Mouse (Mus musculus): Measurements from ENCODE around the gene Exoc3l4. TPM values are rescaled to one million over a fixed set of nuclear protein-coding genes. Genes with fewer than 3 reads are reported as not detected.

Exoc3l4 gene
- polyA plus RNA-seq, 1 experiment: 36.2 TPM

DNA sequence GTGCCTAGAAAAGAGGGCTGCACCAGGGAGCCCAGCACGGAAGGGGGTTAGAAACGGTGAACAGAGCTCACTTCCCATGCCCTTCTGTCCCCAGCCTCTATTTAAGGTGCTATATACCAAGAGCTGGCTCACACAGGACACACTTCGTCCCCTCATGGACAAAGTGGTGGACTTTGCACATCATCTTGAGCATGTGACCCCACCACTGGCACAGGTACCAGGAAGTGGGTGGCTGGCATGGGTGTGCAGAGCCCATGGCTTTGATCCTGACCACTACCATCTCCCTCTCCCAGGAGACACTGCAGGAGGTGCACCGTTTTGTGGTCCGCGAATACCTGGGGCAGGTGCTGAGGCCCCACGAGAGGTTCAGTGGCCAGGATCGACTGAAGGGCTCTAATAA lies 11.5 kb downstream of the Exoc3l4 start:
- no peak for DNase-seq (ENCODE audit: low read depth in 1 of 2, low spot score in 2 of 2)
- 68% methylated on average over 8 of the region's 8 CpGs for WGBS
- TF ChIP-seq POLR2A (IDR thresholded peaks at IDR 0.05; ENCODE audit: low read depth, low read length) (no peak), CTCF (IDR thresholded peaks at IDR 0.05; ENCODE audit: extremely low read depth, insufficient read depth, insufficient read length, insufficient replicate concordance) (no peak)
- Histone ChIP-seq H3K4me1 (ENCODE audit: control insufficient read depth, insufficient read depth, insufficient read length) (peaks cover 13% of the 10 kb centered on the region), H3K27ac (ENCODE audit: insufficient read depth, low read length) (no peak overlapping the region), H3K4me3 (ENCODE audit: extremely low read depth, insufficient read depth, insufficient read length) (no peak overlapping the region), H3K27me3 (ENCODE audit: control insufficient read depth, insufficient read depth, low read length) (peaks cover 4% of the 10 kb centered on the region; the same call in 1 of the 2 replicates), H3K36me3 (ENCODE audit: control insufficient read depth, insufficient read depth, low read length) (no peaks in the 10 kb centered on the region)

DNA sequence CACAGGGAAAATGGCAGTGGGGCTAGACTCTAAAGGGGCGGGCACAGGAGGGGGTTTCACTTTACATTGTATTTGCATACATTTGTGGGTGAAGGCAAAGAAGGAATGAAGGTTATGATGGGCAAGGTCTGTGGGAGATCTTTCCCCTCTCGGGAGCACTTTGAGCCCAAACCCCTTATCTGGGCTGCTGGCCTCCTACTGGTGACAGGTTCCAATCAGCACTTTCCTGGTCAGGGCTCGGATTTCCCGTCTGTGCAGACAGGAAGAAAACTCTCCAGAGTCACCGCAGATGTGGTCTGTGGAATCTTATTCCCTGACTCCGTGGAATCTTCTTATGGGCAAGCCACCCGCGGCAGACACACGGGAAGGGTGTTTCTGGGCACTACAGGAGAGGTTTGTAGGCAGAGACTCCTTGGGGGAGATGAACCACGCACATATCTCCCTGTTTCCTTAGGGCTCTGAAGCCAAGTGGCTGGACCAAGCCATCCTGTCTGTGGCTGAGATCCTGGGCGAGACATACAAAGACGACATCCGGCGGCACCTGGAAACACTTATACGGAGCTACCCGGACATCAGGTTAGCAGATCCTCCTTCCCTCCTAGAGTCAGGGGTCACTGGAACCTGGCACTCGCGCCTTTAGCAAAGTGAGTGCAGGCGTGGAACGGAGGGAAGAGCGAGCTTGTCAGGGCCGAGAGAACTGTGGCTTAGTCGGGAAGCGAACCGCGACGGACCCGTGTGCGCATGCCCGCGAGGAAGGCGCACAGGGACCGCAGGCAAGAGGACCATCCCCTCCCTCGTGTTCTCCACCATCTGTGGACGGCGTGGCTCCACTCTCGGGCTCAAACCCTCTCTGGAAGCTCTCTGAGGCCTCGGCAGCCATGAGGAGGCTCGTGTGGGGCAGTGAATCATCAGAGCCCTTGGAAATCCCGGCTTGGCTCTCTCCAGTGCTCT lies 12.4 kb downstream of the Exoc3l4 start:
- peak overlapping the region; percentile 37 for H3K4me3 ChIP-seq (ENCODE audit: extremely low read depth, insufficient read depth, insufficient read length)
- peak overlapping the region; percentile 67 for H3K27ac ChIP-seq (ENCODE audit: insufficient read depth, low read length)
- WGBS: 4% methylated on average over 40 of the region's 40 CpGs
- H3K27me3 ChIP-seq (ENCODE audit: control insufficient read depth, insufficient read depth, low read length): peaks cover 4% of the 10 kb centered on the region; the same call in 1 of the 2 replicates
- H3K4me1 ChIP-seq (ENCODE audit: control insufficient read depth, insufficient read depth, insufficient read length): peaks cover 13% of the 10 kb centered on the region
- no peak for TF ChIP-seq CTCF (IDR thresholded peaks at IDR 0.05; ENCODE audit: extremely low read depth, insufficient read depth, insufficient read length, insufficient replicate concordance)
- no peak for TF ChIP-seq POLR2A (IDR thresholded peaks at IDR 0.05; ENCODE audit: low read depth, low read length)
- DNase-seq (ENCODE audit: low read depth in 1 of 2, low spot score in 2 of 2): no peak
- H3K36me3 ChIP-seq (ENCODE audit: control insufficient read depth, insufficient read depth, low read length): no peaks in the 10 kb centered on the region

DNA sequence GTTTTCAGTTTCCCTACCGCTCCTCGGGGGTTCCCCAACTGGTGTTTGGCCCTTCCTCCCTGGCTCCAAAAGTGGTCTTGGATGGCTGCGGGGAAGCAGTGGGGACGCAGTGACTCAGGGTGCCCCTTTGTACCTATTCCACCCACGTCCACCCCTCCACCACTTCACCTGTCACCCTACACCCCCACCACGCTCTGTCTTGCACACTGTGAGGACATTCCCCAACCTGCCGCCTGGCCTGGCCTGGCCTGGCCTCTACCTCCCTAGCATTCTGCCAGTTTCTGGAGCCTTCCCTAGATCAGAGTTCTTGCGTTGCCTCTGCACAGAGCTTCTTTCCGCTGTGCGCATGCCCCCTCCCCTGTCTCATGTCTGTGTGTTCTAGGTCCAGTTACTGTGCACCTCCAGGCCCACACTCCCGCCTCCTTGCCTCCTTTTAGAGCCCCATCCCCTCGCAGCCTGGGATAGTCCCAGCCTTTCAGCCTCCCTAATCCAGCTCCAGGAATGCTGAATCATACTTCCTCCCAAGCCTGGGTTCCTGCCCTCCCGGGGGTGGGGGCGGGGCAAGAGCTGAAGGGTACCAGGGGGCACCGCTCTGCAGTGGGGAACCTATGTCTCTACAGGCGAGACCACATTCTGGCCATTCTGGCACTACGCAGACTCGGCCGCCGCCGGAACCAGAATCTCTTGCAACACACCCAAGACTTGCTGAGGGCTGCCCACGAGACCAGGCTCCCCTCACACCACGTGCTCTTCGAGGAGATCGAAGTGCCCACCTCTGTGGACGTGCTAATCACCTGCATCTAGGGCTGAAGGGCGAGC lies 13.4 kb downstream of the Exoc3l4 start:
- TF ChIP-seq CTCF (IDR thresholded peaks at IDR 0.05; ENCODE audit: extremely low read depth, insufficient read depth, insufficient read length, insufficient replicate concordance) (no peak), POLR2A (IDR thresholded peaks at IDR 0.05; ENCODE audit: low read depth, low read length) (no peak)
- 26% methylated on average over 27 of the region's 27 CpGs for WGBS
- Histone ChIP-seq H3K27me3 (ENCODE audit: control insufficient read depth, insufficient read depth, low read length) (peaks cover 4% of the 10 kb centered on the region; the same call in 1 of the 2 replicates), H3K4me1 (ENCODE audit: control insufficient read depth, insufficient read depth, insufficient read length) (peaks cover 13% of the 10 kb centered on the region), H3K4me3 (ENCODE audit: extremely low read depth, insufficient read depth, insufficient read length) (no peak overlapping the region; the same call in 1 of the 2 replicates), H3K36me3 (ENCODE audit: control insufficient read depth, insufficient read depth, low read length) (no peaks in the 10 kb centered on the region), H3K27ac (ENCODE audit: insufficient read depth, low read length) (peak overlapping the region; percentile 67)
- DNase-seq (ENCODE audit: low read depth in 1 of 2, low spot score in 2 of 2): no peak

DNA sequence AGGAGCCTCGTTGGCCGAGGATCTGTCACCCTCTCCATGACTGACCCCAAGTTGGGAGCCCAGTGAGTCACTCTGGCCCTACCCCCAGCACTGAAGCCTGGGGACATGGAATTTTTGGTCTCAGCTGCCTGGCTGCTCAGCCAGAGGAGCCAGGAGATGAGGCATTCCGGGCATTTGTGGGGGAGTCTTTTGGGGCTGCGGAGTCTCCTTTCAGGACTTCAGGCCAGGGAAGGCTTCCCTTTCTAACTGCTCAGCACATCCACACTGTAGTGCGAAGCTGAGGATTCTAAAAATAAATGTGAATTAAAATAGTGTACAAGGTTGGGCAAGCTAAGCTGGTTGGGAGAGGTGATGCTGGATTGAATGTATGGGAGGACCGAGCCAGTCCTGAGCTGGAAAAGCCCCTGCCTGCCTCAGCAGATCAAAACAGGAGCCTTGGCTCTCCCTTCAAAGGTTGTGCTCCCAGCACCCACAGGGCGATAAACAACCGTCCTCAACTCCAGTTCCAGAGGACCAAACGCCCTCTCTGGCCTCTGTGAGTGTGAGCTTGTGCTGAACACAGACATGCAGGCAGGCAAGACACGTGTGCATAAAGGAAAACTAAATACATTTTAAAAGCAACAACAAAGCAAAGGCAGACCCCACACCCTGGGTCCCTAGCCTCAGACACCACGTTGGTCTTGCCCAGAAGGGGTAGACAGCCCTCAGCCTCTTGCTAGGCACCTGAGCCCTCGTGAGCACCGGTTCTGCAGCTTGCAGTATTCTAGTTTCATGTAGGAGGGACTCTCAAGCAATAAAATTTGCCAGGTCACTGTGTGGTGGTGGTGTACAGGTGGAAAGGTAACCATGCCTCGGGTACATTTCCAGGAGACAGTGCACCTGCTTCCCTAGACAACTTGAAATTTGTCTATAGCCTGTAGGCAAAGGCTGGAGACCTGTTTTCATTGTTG lies 14.3 kb downstream of the Exoc3l4 start:
- no peaks in the 10 kb centered on the region for H3K36me3 ChIP-seq (ENCODE audit: control insufficient read depth, insufficient read depth, low read length)
- H3K4me3 ChIP-seq (ENCODE audit: extremely low read depth, insufficient read depth, insufficient read length): no peak overlapping the region
- TF ChIP-seq CTCF (IDR thresholded peaks at IDR 0.05; ENCODE audit: extremely low read depth, insufficient read depth, insufficient read length, insufficient replicate concordance) (no peak), POLR2A (IDR thresholded peaks at IDR 0.05; ENCODE audit: low read depth, low read length) (no peak)
- WGBS: 64% methylated on average over 14 of the region's 14 CpGs
- H3K4me1 ChIP-seq (ENCODE audit: control insufficient read depth, insufficient read depth, insufficient read length): peaks cover 13% of the 10 kb centered on the region
- peaks cover 3% of the 10 kb centered on the region; the same call in 1 of the 2 replicates for H3K27me3 ChIP-seq (ENCODE audit: control insufficient read depth, insufficient read depth, low read length)
- no peak for DNase-seq (ENCODE audit: low read depth in 1 of 2, low spot score in 2 of 2)
- H3K27ac ChIP-seq (ENCODE audit: insufficient read depth, low read length): peak overlapping the region; percentile 67

DNA sequence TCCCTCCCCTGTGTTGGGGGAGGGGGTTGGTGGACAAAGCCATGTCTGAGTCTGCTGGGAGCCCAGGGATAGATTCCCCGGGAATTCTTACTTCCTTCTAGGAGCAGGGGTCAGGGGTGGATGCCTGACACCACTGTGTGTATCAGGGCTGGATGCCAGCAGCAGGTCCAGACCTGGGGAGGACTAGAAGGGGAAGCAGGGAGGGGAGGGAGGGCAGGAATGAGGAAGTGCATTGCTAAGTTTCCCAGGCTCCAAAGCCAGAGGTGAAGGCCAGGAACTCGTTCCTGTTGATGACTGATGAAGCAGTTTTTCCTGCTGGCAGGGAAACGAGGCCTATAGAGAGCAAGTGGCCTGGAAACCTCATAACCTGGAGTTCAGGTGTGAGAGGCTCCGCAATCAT lies 15.3 kb downstream of the Exoc3l4 start:
- peaks cover 3% of the 10 kb centered on the region; the same call in 1 of the 2 replicates for H3K27me3 ChIP-seq (ENCODE audit: control insufficient read depth, insufficient read depth, low read length)
- no peak for TF ChIP-seq POLR2A (IDR thresholded peaks at IDR 0.05; ENCODE audit: low read depth, low read length)
- peak overlapping the region; percentile 22; the same call in 1 of the 2 replicates for H3K27ac ChIP-seq (ENCODE audit: insufficient read depth, low read length)
- WGBS: 41% methylated on average over 4 of the region's 4 CpGs
- H3K4me3 ChIP-seq (ENCODE audit: extremely low read depth, insufficient read depth, insufficient read length): no peak overlapping the region
- H3K4me1 ChIP-seq (ENCODE audit: control insufficient read depth, insufficient read depth, insufficient read length): peaks cover 13% of the 10 kb centered on the region
- DNase-seq (ENCODE audit: low read depth in 1 of 2, low spot score in 2 of 2): no peak
- no peaks in the 10 kb centered on the region for H3K36me3 ChIP-seq (ENCODE audit: control insufficient read depth, insufficient read depth, low read length)
